13 mouse cellular contexts compared by ENCODE assay signal in genomic region chr13:70159604-70160003, GRCm38 (mm10).
A peak's percentile ranks its signal among the peaks of the same experiment; 100 is the strongest.
DNase-seq lines count a peak whose midpoint lies in the region; ATAC-seq and TF ChIP-seq lines count a peak whose summit lies in the region.
"Had no signal": no experiment of that assay in that cellular context is flagged by ENCODE, and none has a peak within 500 bp of the region (broad histone marks: within the 10 kb centered on the region; RNA-seq: fewer than 3 reads in every experiment).

No protein-coding gene starts in this region.

- no peak overlapping the region for H3K9ac ChIP-seq in forebrain, embryonic 14.5 days (ENCODE audit: low read length)
- no peak overlapping the region for H3K9ac ChIP-seq in forebrain, embryonic 12.5 days
- H3K9ac ChIP-seq: limb, embryonic 12.5 days had no signal

- H3K9me3 ChIP-seq in forebrain, embryonic 14.5 days (replicated peaks; ENCODE audit: control insufficient read depth, low read length), result no peaks in the 10 kb centered on the region
- no peaks in the 10 kb centered on the region for H3K9me3 ChIP-seq in forebrain, embryonic 12.5 days
- H3K9me3 ChIP-seq: embryonic facial prominence, embryonic 10.5 days; limb, embryonic 12.5 days had no signal

- TF ChIP-seq POLR2A in brain, embryonic 14.5 days (IDR thresholded peaks at IDR 0.05; ENCODE audit: borderline replicate concordance, extremely low read depth, insufficient read depth, insufficient read length, poor library complexity, severe bottlenecking), result no peak
- no peak for TF ChIP-seq POLR2A in cerebellum, adult 2 months (IDR thresholded peaks at IDR 0.05; ENCODE audit: borderline replicate concordance, insufficient read depth, low read length)

- no peak overlapping the region; the same call in 1 of the 2 replicates for H3K27ac ChIP-seq in forebrain, embryonic 14.5 days (ENCODE audit: low read depth, low read length)
- no peak overlapping the region for H3K27ac ChIP-seq in forebrain, embryonic 12.5 days
- no peak overlapping the region for H3K27ac ChIP-seq in cerebellum, adult 2 months (ENCODE audit: insufficient read depth, low read length)
- H3K27ac ChIP-seq: embryonic facial prominence, embryonic 10.5 days; limb, embryonic 12.5 days had no signal

- H3K27me3 ChIP-seq in forebrain, embryonic 14.5 days (replicated peaks; ENCODE audit: control insufficient read depth, insufficient read depth, low read length), result no peaks in the 10 kb centered on the region
- H3K27me3 ChIP-seq in forebrain, embryonic 12.5 days, result no peaks in the 10 kb centered on the region
- no peaks in the 10 kb centered on the region for H3K27me3 ChIP-seq in cerebellum, adult 2 months (ENCODE audit: control insufficient read depth, insufficient read depth, low read length)
- H3K27me3 ChIP-seq: limb, embryonic 12.5 days had no signal

- H3K36me3 ChIP-seq in forebrain, embryonic 14.5 days (ENCODE audit: control insufficient read depth, insufficient read depth, low read length), result no peaks in the 10 kb centered on the region
- H3K36me3 ChIP-seq in forebrain, embryonic 12.5 days (replicated peaks), result no peaks in the 10 kb centered on the region
- H3K36me3 ChIP-seq: embryonic facial prominence, embryonic 10.5 days; G1E; limb, embryonic 12.5 days had no signal

- peak; percentile 79 for DNase-seq in forebrain, embryonic 14.5 days (ENCODE audit: low spot score)
- DNase-seq in brain, embryonic 14.5 days (ENCODE audit: low read depth), result peak; percentile 77
- DNase-seq in layer of hippocampus, adult 9-11 months, result peak; percentile 82
- peak; percentile 40 for DNase-seq in right cerebral cortex, postnatal 14 days
- DNase-seq in cerebellum, adult 2 months, result no peak
- DNase-seq in adrenal gland, adult 2 months, result no peak
- DNase-seq in yolk sac, embryonic 10.5 days (ENCODE audit: low spot score), result no peak
- DNase-seq: cerebellum, adult 11 months; lung, postnatal 14 days had no signal

- peak; percentile 66; the same call in 1 of the 2 replicates for ATAC-seq in forebrain, embryonic 14.5 days
- ATAC-seq in forebrain, embryonic 12.5 days (ENCODE audit: low FRiP score), result no peak

- no peak overlapping the region for H3K4me3 ChIP-seq in forebrain, embryonic 14.5 days (ENCODE audit: low read depth, low read length)
- H3K4me3 ChIP-seq in forebrain, embryonic 12.5 days (replicated peaks), result no peak overlapping the region
- no peak overlapping the region for H3K4me3 ChIP-seq in cerebellum, adult 2 months (replicated peaks; ENCODE audit: insufficient read depth, low read depth, low read length)
- H3K4me3 ChIP-seq: embryonic facial prominence, embryonic 10.5 days; limb, embryonic 12.5 days had no signal

- WGBS in forebrain, embryonic 14.5 days, result 71% methylated on average over 6 of the region's 6 CpGs
- WGBS in forebrain, embryonic 12.5 days, result 80% methylated on average over 6 of the region's 6 CpGs
- WGBS in cerebellum, adult 2 months, result 62% methylated on average over 6 of the region's 6 CpGs

- no peak for TF ChIP-seq CTCF in brain, embryonic 14.5 days (IDR thresholded peaks at IDR 0.05; ENCODE audit: borderline replicate concordance, extremely low read depth, insufficient read depth, insufficient read length)
- no peak for TF ChIP-seq CTCF in cerebellum, adult 2 months (IDR thresholded peaks at IDR 0.05; ENCODE audit: borderline replicate concordance, insufficient read depth, low read depth, low read length)

- peaks cover 8% of the 10 kb centered on the region; the same call in 1 of the 2 replicates for H3K4me1 ChIP-seq in forebrain, embryonic 14.5 days (ENCODE audit: control insufficient read depth, insufficient read depth, low read length)
- H3K4me1 ChIP-seq in forebrain, embryonic 12.5 days, result 0 out of 2 replicates have a peak, but pooled peaks cover 3% of the 10 kb centered on the region
- H3K4me1 ChIP-seq in cerebellum, adult 2 months (ENCODE audit: control insufficient read depth, insufficient read depth, low read length), result no peaks in the 10 kb centered on the region

- H3K4me2 ChIP-seq in forebrain, embryonic 14.5 days (ENCODE audit: low read length), result no peak overlapping the region
- no peak overlapping the region for H3K4me2 ChIP-seq in forebrain, embryonic 12.5 days
- H3K4me2 ChIP-seq: limb, embryonic 12.5 days had no signal

Comparison
In these comparisons a context has a peak if more than half of its experiments do, and no peak if none do; other contexts are left out.
1. DNase-seq: peak in forebrain, embryonic 14.5 days (single experiment), brain, embryonic 14.5 days (single experiment), layer of hippocampus, adult 9-11 months (single experiment) and right cerebral cortex, postnatal 14 days (single experiment); none in cerebellum, adult 2 months (0 of 2), adrenal gland, adult 2 months (single experiment) and yolk sac, embryonic 10.5 days (single experiment).